Mouse (Mus musculus) limb, embryonic 11.5 days (tissue): ENCODE data around the gene Atp6v1a. TPM values are rescaled to one million over a fixed set of nuclear protein-coding genes. Genes with fewer than 3 reads are reported as not detected.
A peak's percentile ranks its signal among the peaks of the same experiment; 100 is the strongest.

Source experiments
- ATAC-seq: fragments of 200-750 bp; cut with Nextera tagmentation; 2 replicates; pipeline ENCODE4 v1.8.0; 2017; ENCODE audit warnings: low read depth; ENCODE audit not compliant: insufficient number of reproducible peaks, low FRiP score, low TSS enrichment
- DNase-seq: peaks from one replicate; pipeline ENCODE4 v3.0.0-alpha.2; 2015; ENCODE audit warnings: low spot score
- H3K27ac ChIP-seq: fragments of 300-500 bp; sonication (generic); replicated peaks from 2 replicates; pipeline ENCODE4 v1.5.1; 2014; ENCODE audit warnings: low read depth, mild to moderate bottlenecking, low read length
- H3K27me3 ChIP-seq: fragments of 300-500 bp; sonication (generic); 2 replicates; pipeline ENCODE4 v1.6.1; 2014; ENCODE audit warnings: mild to moderate bottlenecking, low read length, mixed read lengths; ENCODE audit not compliant: control insufficient read depth, insufficient read depth
- H3K36me3 ChIP-seq: fragments of 300-500 bp; sonication (generic); 2 replicates; pipeline ENCODE4 v1.6.1; 2014; ENCODE audit warnings: mild to moderate bottlenecking, low read length, moderate library complexity, mixed read lengths; ENCODE audit not compliant: control insufficient read depth, insufficient read depth
- H3K4me1 ChIP-seq: fragments of 300-500 bp; sonication (generic); 2 replicates; pipeline ENCODE4 v1.6.1; 2014; ENCODE audit warnings: low read length, mixed read lengths; ENCODE audit not compliant: control insufficient read depth, insufficient read depth
- H3K4me2 ChIP-seq: fragments of 300-500 bp; sonication (generic); 2 replicates; pipeline ENCODE4 v1.6.1; 2014; ENCODE audit warnings: low read depth, mild to moderate bottlenecking, moderate library complexity; ENCODE audit not compliant: severe bottlenecking
- H3K4me3 ChIP-seq: fragments of 300-500 bp; sonication (generic); 2 replicates; pipeline ENCODE4 v1.5.1; 2014; ENCODE audit warnings: low read depth, low read length
- H3K9ac ChIP-seq: fragments of 300-500 bp; sonication (generic); 2 replicates; pipeline ENCODE4 v1.6.1; 2014; ENCODE audit warnings: mild to moderate bottlenecking, low read length
- H3K9me3 ChIP-seq: fragments of 300-500 bp; sonication (generic); 2 replicates; pipeline ENCODE4 v1.6.1; 2016; ENCODE audit warnings: low read length; ENCODE audit not compliant: control insufficient read depth
- WGBS: fragments of 180-500 bp; shearing (Covaris S2); extraction: QIAGEN DNeasy Blood & Tissue Kit; methylation state at CpG from one replicate; pipeline ENCODE4 v1.1.7; 2014; 5-methylcytosine and 5-hydroxymethylcytosine counted together
- polyA plus RNA-seq: library from polyadenylated mRNA; unstranded; fragments of >200 nt; fragmentation: Nextera tagmentation; extraction: Ambion mirVana; gene quantifications from 2 replicates; pipeline ENCODE4 v1.2.1, GENCODE M21; 2014

Atp6v1a gene
- polyA plus RNA-seq, 1 experiment from 2014 or later, result 52.5 TPM

DNA sequence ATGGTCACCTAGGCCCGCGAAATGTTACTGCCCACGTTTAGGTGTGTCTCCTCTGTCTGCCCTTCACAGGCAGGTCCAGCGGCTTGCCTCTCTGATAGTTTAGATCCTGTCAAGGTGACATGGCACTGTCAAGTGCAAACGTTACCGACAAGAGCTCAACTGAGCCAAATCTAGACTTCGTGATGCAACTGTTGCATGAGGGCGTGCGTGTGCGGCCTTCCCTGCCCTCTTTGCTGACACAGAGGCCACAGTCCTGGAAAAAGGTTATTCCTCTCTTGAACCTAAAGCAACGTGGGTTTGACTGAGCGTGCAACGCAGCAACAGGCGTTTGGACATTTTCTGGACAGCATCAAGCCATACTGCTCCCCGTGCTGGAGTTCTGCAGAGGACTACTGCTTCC lies 78.2 kb downstream of the Atp6v1a start:
- no peak overlapping the region for H3K9ac ChIP-seq
- H3K27ac ChIP-seq, result no peak overlapping the region
- H3K27me3 ChIP-seq, result no peaks in the 10 kb centered on the region
- H3K4me3 ChIP-seq, result no peak overlapping the region
- H3K36me3 ChIP-seq, result no peaks in the 10 kb centered on the region
- ATAC-seq (no peak), DNase-seq (no peak)
- H3K4me2 ChIP-seq, result no peak overlapping the region
- no peaks in the 10 kb centered on the region for H3K9me3 ChIP-seq
- H3K4me1 ChIP-seq, result no peaks in the 10 kb centered on the region
- WGBS, result 92% methylated on average over 15 of the region's 15 CpGs

DNA sequence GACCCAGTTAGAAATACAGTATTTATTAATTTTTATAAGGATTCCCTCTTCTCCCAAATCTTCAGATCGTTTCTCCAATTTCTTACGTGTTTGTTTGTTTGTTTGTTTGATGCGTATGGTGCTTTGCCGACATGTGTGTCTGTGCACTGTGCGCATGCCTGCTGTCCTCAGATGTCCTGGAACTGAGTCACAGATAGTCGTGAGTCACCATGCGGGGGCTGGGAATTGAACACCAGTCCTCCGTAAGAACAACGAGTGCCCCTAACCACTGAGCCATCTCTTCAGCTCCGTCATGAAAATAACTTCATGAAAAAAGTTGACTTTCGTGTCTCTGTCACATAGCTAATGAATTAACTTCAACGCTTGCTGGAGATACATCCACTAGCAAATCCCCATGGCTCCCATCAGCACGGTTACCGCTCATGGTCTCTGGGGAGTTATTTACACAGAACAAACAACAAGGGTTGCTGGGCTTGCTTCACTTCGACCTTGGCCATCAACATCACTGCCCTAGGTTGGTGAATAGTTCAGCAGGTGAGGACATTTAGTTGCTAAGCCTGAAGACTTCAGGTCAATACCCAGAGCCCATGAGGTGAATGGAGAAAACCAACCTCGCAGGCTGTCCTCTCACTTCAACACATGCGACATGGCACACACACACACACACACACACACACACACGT lies 78.8 kb downstream of the Atp6v1a start:
- H3K27ac ChIP-seq, result no peak overlapping the region
- ATAC-seq, result no peak

DNA sequence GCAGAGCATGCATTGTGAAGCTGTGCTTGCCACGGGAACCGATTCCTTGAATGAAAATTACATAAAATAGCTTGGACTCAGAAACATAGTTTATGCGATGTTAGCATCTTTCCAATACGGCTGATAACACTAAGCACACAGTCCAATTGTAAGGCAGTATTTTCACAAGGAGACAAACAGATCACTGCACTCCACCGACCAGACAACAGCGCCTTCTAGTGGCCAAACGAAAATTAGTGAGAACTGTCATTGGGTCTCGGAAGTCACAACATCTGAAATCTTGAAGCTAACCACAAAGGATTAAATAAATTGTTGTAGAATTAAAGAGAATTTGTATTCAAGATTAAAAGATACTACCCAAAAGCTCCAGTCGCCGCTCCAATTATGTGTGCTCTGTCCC lies 80.8 kb downstream of the Atp6v1a start:
- WGBS, result 31% methylated on average over 10 of the region's 10 CpGs
- H3K4me3 ChIP-seq, result no peak overlapping the region
- H3K27me3 ChIP-seq, result no peaks in the 10 kb centered on the region
- no peak overlapping the region for H3K27ac ChIP-seq
- H3K4me2 ChIP-seq, result no peak overlapping the region
- no peaks in the 10 kb centered on the region for H3K9me3 ChIP-seq
- H3K9ac ChIP-seq, result no peak overlapping the region
- H3K4me1 ChIP-seq, result no peaks in the 10 kb centered on the region; the same call in 1 of the 2 replicates
- H3K36me3 ChIP-seq, result no peaks in the 10 kb centered on the region
- DNase-seq, result peak; percentile 85
- no peak for ATAC-seq

More for the DNA sequence above, 78.8 kb downstream of the Atp6v1a start:
- Histone ChIP-seq H3K27me3 (no peaks in the 10 kb centered on the region), H3K4me1 (no peaks in the 10 kb centered on the region), H3K9ac (no peak overlapping the region), H3K4me3 (no peak overlapping the region), H3K36me3 (no peaks in the 10 kb centered on the region), H3K9me3 (no peaks in the 10 kb centered on the region), H3K4me2 (no peak overlapping the region)
- DNase-seq, result no peak
- WGBS, result 93% methylated on average over 18 of the region's 18 CpGs

DNA sequence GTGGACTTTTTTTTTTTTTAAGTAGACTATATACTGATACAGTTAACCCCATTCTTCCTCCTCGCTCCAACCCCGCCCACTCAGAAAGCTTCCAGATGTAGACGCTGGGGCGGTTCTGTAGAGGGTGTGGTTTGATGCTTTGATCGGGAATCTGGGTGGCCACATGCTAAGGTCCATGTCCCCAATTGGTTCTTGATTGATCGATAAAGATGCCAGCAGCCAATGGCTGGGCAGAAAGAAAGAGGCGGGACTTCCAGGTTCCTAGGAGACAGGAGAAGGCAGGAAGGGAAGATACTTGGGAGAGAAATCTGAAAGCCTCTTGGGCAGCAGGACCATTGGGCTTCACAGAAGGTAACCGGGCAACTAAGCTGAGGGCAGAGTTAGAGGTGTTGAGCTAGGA lies 83.7 kb downstream of the Atp6v1a start:
- ATAC-seq, result no peak

DNA sequence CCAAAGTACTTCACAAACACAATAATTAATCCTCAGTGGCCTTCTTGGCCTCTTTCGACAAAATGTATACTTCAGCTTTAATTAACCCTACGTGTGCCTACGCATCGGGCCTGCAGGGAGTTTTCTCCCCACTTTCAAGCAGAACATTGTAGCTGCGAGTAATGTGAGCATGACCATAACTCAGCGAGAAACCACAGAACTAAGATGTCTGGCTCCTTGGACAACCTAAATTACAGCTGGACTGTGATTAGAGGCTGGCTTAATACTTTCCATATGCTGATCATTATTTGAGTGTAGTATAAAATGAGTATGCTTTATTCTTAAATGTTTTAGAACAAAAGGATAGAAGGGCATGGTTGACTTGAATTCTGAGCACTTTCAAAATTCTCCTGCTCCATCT lies 86.2 kb downstream of the Atp6v1a start:
- ATAC-seq, result peak; percentile 59; the same call in 1 of the 2 replicates
- peak; percentile 49 for DNase-seq
- Histone ChIP-seq H3K27ac (0 out of 2 replicates have a peak overlapping the region, but pooled peaks have one; percentile 21), H3K4me3 (no peak overlapping the region), H3K27me3 (no peaks in the 10 kb centered on the region), H3K9ac (no peak overlapping the region), H3K4me1 (peaks cover 3% of the 10 kb centered on the region), H3K4me2 (no peak overlapping the region), H3K9me3 (no peaks in the 10 kb centered on the region), H3K36me3 (no peaks in the 10 kb centered on the region)
- WGBS, result 7% methylated on average over 6 of the region's 6 CpGs

More for the DNA sequence above, 83.7 kb downstream of the Atp6v1a start:
- no peak overlapping the region for H3K4me2 ChIP-seq
- no peaks in the 10 kb centered on the region for H3K27me3 ChIP-seq
- no peak overlapping the region for H3K4me3 ChIP-seq
- H3K9ac ChIP-seq, result no peak overlapping the region
- WGBS, result 63% methylated on average over 8 of the region's 8 CpGs
- no peak for DNase-seq
- no peaks in the 10 kb centered on the region for H3K36me3 ChIP-seq
- no peak overlapping the region for H3K27ac ChIP-seq
- no peaks in the 10 kb centered on the region for H3K9me3 ChIP-seq
- H3K4me1 ChIP-seq, result peaks cover 3% of the 10 kb centered on the region

DNA sequence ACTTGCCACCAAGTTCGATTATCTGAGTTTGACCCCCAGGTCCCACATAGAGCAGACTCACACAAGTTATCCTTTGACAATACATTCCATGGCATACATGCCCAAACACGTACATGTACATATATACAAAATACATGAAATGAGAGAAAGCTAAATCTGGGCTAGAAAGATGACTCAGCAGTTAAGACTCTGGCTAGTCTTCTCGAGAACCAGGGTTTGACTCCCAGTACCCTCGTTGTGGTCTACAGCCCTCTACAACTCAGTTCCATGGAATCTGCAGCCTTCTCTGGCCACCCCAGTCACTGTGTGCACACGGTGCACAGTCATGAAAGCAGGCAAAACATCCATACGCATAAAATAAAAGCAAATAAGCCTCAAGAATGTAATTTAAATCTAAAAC lies 87.1 kb downstream of the Atp6v1a start:
- Histone ChIP-seq H3K4me1 (peaks cover 3% of the 10 kb centered on the region), H3K4me2 (no peak overlapping the region), H3K9me3 (no peaks in the 10 kb centered on the region), H3K27ac (no peak overlapping the region), H3K9ac (no peak overlapping the region), H3K4me3 (no peak overlapping the region), H3K27me3 (no peaks in the 10 kb centered on the region), H3K36me3 (no peaks in the 10 kb centered on the region)
- WGBS, result 81% methylated on average over 6 of the region's 6 CpGs
- DNase-seq (no peak), ATAC-seq (no peak)

DNA sequence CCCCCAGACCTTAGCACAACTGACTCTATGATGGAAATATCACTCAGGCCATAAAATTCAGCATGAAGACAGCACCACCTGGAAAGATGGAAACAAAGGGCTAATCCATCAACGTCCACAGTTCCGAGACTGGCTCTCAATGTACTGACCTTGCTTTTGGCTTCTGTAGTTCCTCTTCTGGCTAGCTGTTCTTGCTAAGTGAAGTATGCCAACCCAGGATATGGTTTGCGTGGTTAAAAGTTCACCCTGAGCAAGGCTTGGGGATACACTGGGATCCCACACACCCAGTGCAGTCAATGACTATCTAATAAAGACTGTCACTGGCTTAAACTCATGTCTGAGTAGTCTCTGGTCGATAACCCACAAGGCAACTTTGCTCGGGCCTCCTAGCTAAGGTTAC lies 89.4 kb downstream of the Atp6v1a start:
- ATAC-seq (no peak), DNase-seq (no peak)
- H3K9ac ChIP-seq, result no peak overlapping the region
- no peaks in the 10 kb centered on the region for H3K27me3 ChIP-seq
- H3K9me3 ChIP-seq, result no peaks in the 10 kb centered on the region
- H3K4me2 ChIP-seq, result no peak overlapping the region
- no peak overlapping the region for H3K27ac ChIP-seq
- H3K4me3 ChIP-seq, result no peak overlapping the region
- 82% methylated on average over 5 of the region's 5 CpGs for WGBS
- H3K36me3 ChIP-seq, result no peaks in the 10 kb centered on the region
- H3K4me1 ChIP-seq, result peaks cover 3% of the 10 kb centered on the region

DNA sequence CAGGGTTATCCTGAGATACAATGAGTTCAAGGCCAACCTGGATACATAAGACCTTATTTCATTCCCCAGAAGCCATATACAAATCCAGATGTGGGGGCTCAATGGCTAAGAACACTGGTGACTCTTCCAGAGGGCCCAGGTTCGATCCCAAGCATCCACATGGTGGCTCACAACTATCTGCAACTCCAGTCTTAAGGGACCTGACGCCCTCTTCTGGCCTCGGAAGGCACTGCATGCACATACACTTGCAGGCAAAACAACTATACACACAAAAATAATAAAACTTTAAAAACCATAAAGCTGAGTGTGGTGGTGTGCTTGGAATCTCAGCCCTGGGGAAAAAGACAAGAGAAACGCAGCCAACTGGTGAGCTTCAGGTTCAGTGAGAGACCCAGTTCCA lies 100.4 kb downstream of the Atp6v1a start:
- DNase-seq (no peak), ATAC-seq (no peak)
- no peaks in the 10 kb centered on the region for H3K9me3 ChIP-seq
- H3K27ac ChIP-seq, result no peak overlapping the region
- H3K36me3 ChIP-seq, result no peaks in the 10 kb centered on the region
- no peak overlapping the region for H3K9ac ChIP-seq
- no peaks in the 10 kb centered on the region for H3K4me1 ChIP-seq
- no peak overlapping the region for H3K4me2 ChIP-seq
- no peak overlapping the region for H3K4me3 ChIP-seq
- H3K27me3 ChIP-seq, result no peaks in the 10 kb centered on the region
- WGBS, result 84% methylated on average over 4 of the region's 4 CpGs
